Mouse (Mus musculus): ENCODE results near the gene Larp1.
A peak's percentile ranks its signal among the peaks of the same experiment; 100 is the strongest.

Larp1 gene

DNA sequence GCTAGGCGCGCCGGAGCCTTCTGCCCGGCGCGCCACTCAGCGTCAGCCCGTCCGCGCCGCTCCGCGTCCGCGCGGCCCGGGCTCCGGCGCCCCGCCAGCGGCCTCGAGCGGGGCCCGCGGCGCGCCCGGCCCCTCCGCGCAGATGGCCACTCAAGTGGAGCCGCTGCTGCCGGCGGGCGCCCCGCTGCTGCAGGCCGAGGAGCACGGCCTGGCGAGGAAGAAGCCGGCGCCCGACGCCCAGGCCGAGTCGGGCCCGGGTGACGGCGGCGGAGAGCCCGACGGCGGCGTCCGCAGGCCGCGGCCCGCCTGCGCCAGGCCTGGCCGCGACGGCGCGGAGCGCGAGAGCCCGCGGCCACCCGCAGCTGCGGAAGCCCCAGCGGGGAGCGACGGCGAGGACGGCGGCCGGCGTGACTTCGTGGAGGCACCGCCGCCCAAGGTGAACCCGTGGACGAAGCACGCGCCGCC, at the start of gene Larp1:
Gene Larp1 (plus strand): TSS at position 14 of the 465 bp plus-strand sequence.
- peak; percentile 26 for DNase-seq

DNA sequence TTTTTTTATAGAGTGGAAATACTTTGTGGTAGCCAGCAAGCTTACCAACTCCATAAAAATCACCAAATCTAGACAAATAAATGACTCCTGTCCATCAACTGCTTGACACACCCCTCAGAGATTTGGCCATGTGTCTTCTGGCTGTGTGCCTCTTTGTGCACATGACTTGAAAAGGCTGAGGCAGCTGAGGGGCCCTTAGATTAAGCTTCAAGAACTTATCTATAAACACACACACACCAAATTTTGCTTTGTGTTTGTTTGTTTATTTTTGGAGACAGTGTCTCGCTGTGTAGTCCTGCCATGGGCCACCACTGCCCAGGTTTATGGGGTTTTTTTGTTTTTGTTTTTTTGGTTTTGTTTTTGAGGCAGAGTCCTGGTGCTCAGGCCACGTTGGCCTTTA, 48.9 kb upstream of the Larp1 start:
- DNase-seq = peak; percentile 75

GRCm38 (mm10) chr11:57962382-57963285, 46.2 kb upstream of the Larp1 start:
- peak; percentile 93 for DNase-seq

DNA sequence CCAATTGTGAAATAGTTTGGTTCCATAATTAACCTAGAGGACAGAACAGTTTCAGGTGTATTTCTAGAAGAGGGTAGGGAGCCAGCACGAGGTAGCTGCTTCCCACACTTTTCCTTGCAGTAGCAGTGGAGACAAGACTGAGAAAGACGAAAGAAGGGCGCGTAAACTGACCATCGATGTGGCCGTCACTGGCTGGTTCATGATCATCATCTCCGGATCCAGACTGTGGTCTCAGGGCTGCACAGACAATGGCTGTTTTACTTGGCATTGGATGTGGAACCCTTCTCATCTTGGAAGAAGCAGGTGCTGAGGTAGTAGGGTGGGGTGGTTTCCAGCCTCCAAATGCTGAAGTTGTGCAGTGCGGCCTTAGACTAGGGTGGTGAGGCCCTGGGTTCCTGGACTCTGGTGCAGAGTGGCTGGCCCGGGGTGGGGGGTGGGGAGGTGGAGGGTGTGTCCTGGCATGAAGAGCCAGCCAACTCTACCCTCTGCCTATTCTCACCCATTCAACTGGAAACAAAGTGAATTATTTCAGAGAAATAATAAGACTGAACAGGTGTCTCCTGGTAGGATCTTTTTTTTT, 45.5 kb upstream of the Larp1 start:
- DNase-seq = peak; percentile 57

GRCm38 (mm10) chr11:57966630-57967029, 42.2 kb upstream of the Larp1 start:
- DNase-seq = no peak

GRCm38 (mm10) chr11:57968301-57968700, 40.6 kb upstream of the Larp1 start:
- no peak for DNase-seq

GRCm38 (mm10) chr11:57970541-57970940, 38.3 kb upstream of the Larp1 start:
- DNase-seq = no peak

- no peak for DNase-seq
These were observed 35.6 kb upstream of the Larp1 start for GRCm38 (mm10) chr11:57973001-57973912.

- DNase-seq = no peak
These were observed 35.0 kb upstream of the Larp1 start for GRCm38 (mm10) chr11:57973913-57974234.

DNA sequence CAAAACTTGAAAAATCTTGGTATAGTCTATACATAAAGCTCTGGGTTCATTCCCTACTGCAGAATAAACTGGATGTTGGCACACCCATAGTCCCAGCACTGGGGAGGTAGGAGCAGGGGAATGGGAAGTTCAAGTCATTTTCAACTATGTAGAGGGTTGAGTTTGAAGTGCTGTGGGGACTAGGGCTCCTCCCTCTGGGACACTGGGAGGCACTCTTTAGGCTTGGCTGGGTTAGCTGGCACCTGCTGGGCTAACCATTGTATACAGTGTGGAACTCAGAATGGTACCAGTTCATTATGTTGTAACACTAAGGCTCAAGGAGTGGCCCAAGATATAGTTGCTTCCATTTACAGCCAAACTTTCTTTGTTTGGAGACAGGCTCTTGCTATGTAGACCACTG, 33.0 kb upstream of the Larp1 start:
- no peak for DNase-seq

GRCm38 (mm10) chr11:57977681-57978080, 31.2 kb upstream of the Larp1 start:
- no peak for DNase-seq

DNA sequence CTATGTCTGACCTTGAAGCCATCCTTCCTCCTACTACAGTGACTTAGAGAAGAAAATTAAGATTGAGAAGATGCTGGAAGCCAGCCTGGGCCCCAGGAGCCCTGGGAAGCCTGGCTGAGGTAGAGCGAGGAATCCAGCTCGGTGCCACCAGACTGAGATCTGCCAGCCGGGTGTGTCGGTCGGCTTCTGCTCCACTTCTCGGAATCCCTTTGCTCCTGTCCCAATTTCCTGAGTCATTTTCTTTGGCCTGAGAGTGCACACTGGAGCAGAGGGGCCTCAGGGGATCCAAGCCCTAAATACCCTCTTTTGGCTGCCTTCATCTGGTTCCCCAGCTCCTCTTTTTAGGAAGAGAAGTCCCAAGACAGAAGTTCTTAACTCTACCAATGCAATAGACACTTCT, 29.2 kb upstream of the Larp1 start:
- no peak for DNase-seq

- no peak for DNase-seq
These were observed 27.6 kb upstream of the Larp1 start for GRCm38 (mm10) chr11:57981083-57981809.

DNA sequence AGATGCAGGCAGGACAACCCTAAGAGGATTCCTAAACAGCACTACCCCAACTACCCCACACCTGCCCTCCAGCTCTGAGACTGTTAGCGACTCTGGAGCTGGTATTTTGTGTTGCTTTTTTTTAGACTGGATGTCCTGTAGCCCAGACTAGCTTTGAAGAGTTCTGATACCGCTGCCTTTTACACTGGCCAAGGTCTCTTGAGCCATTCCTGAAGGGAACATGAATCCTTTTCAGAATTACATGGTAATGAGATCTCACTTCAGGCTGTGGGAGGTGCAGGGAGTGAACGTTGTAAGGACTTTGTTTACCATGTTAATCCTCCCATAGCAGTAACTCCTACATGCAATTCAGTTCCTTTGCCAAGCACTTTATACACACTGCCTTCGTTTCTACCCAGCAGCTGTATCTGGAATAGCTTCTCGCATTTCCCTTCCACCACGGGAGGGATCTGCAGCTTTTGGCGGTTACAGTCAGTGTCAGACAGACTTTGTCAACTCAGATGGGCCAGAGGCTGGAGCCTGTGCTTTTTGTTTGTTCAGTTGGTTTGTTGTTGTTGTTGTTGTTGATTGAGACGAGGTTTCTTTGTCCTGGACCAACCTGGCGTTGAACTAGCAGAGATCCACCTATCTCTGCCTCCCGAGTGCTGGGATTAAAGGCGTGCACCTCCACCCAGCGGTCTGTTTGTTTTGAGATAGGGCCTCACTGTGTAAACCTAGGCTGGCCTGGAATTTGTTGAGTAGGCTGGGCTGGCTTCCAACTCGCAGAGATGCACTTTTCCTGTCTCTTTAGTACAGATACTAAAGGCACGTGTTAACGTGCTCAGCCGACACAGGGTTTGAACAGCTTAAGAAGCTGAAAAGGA, 25.2 kb upstream of the Larp1 start:
- DNase-seq = peak; percentile 81

- DNase-seq = no peak
These were observed 24.6 kb upstream of the Larp1 start for GRCm38 (mm10) chr11:57984343-57984666.

DNA sequence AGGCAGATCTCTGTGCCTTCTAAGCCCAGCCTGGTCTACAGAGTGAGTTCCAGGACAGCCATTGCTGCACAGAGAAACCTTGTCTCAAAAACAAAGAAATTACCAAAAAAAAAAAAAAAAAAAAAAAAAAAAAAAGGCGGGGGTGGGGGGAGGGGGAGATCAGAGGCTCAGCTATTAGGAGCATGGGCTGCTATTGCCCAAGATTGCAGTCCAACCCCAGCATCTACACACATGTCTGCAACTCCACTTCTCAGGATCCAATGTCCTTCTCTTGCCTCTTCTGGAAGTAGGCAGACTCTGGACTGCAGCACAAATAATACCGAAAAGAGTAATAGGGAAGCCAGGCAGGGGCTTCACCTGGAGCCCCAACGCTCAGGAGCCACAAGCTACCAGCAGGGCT, 23.4 kb upstream of the Larp1 start:
- DNase-seq = no peak

- no peak for DNase-seq
These were observed 22.8 kb upstream of the Larp1 start for GRCm38 (mm10) chr11:57986053-57986452.

- no peak for DNase-seq
These were observed 22.4 kb upstream of the Larp1 start for GRCm38 (mm10) chr11:57986456-57986855.

- no peak for DNase-seq
These were observed 22.0 kb upstream of the Larp1 start for GRCm38 (mm10) chr11:57986861-57987260.

GRCm38 (mm10) chr11:57998168-57998567, 10.7 kb upstream of the Larp1 start:
- DNase-seq = no peak

GRCm38 (mm10) chr11:57998872-57999271, 10.0 kb upstream of the Larp1 start:
- no peak for DNase-seq

GRCm38 (mm10) chr11:58003126-58003525, 5.7 kb upstream of the Larp1 start:
- no peak for DNase-seq
